Mouse (Mus musculus) limb, embryonic 10.5 days (tissue): ENCODE results near the gene Zfp319. TPM values are rescaled to one million over a fixed set of nuclear protein-coding genes. Genes with fewer than 3 reads are reported as not detected.

ENCODE experiments used
- polyA plus RNA-seq: library from polyadenylated mRNA; unstranded; fragments of >200 nt; fragmentation: Nextera tagmentation; extraction: Ambion mirVana; gene quantifications from 2 replicates; pipeline ENCODE4 v1.2.1, GENCODE M21; 2016

Gene Zfp319
- polyA plus RNA-seq, 1 experiment from 2014 or later: 11.5 TPM

Other genes starting within 250 kb of the Zfp319 start
- 10.8 and 13.2 TPM in 2 replicates for gene Kifc3, start 129.1 kb downstream of the Zfp319 start, polyA plus RNA-seq
- gene Cngb1, start 25.4 kb downstream of the Zfp319 start, polyA plus RNA-seq: 0.04 TPM in 1 of 2 replicates, not detected in the other
- gene Tepp, start 21.4 kb downstream of the Zfp319 start, polyA plus RNA-seq: not detected in 2 replicates
- 42.0 and 45.2 TPM in 2 replicates for gene Usb1, start 334 bp upstream of the Zfp319 start, polyA plus RNA-seq
- 9.5 and 10.3 TPM in 2 replicates for gene Mmp15, start 20.3 kb upstream of the Zfp319 start, polyA plus RNA-seq
- gene Cfap20, start 102.9 kb upstream of the Zfp319 start, polyA plus RNA-seq: 134 and 143 TPM in 2 replicates
- 14.0 and 16.4 TPM in 2 replicates for gene Csnk2a2, start 158.1 kb upstream of the Zfp319 start, polyA plus RNA-seq
- 0.11 TPM in 1 of 2 replicates, not detected in the other for gene Ccdc113, start 202.1 kb upstream of the Zfp319 start, polyA plus RNA-seq
- not detected in 2 replicates for gene Prss54, start 244.4 kb upstream of the Zfp319 start, polyA plus RNA-seq